ENCODE assay signal across 8 mouse cellular contexts in the genomic region with DNA sequence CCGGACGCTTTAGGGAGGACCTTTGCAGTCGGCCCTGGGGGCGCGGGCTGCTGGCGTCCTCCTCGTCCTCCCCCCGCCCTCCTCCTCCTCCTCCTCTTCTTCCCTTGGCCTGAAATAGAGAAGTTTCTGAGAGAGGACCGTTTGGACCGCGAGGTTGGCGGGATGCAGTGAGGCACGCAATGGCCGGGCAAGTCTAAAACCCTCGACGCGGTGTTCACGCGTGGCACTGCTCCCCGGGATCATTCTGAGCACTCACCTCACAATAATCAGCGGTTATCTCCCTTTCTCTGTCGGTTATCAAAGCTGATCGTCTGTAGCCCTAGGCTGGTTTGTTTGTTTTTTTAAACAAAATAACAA. TPM values are rescaled to one million over a fixed set of nuclear protein-coding genes. Genes with fewer than 3 reads are reported as not detected.
DNase-seq lines count a peak whose midpoint lies in the region; ATAC-seq lines count a peak whose summit lies in the region.

No protein-coding gene starts in this region.

- under 1% methylated on average over 23 of the region's 23 CpGs for WGBS in embryonic facial prominence, embryonic 13.5 days
- under 1% methylated on average over 23 of the region's 23 CpGs for WGBS in limb, embryonic 10.5 days
- under 1% methylated on average over 20 of the region's 23 CpGs for WGBS in neural tube, embryonic 14.5 days

- H3K9me3 ChIP-seq in embryonic facial prominence, embryonic 13.5 days, result no peaks in the 10 kb centered on the region
- no peaks in the 10 kb centered on the region for H3K9me3 ChIP-seq in limb, embryonic 10.5 days (replicated peaks)
- H3K9me3 ChIP-seq in neural tube, embryonic 14.5 days (ENCODE audit: control insufficient read depth, low read length), result no peaks in the 10 kb centered on the region

- H3K27ac ChIP-seq in embryonic facial prominence, embryonic 13.5 days, result peak overlapping the region; percentile 98
- H3K27ac ChIP-seq in limb, embryonic 10.5 days, result peak overlapping the region; percentile 99
- peak overlapping the region; percentile 99 for H3K27ac ChIP-seq in neural tube, embryonic 14.5 days (ENCODE audit: low read depth, low read length)

- H3K4me3 ChIP-seq in embryonic facial prominence, embryonic 13.5 days, result peak overlapping the region; percentile 99
- peak overlapping the region; percentile 85 for H3K4me3 ChIP-seq in limb, embryonic 10.5 days
- H3K4me3 ChIP-seq in neural tube, embryonic 14.5 days (ENCODE audit: low read depth, low read length), result peak overlapping the region; percentile 99

- H3K4me1 ChIP-seq in embryonic facial prominence, embryonic 13.5 days, result peaks cover 21% of the 10 kb centered on the region
- peaks cover 16% of the 10 kb centered on the region; the same call in 1 of the 2 replicates for H3K4me1 ChIP-seq in limb, embryonic 10.5 days
- H3K4me1 ChIP-seq in neural tube, embryonic 14.5 days (ENCODE audit: control insufficient read depth, insufficient read depth, low read length), result peaks cover 18% of the 10 kb centered on the region

- ATAC-seq in embryonic facial prominence, embryonic 13.5 days (ENCODE audit: insufficient number of reproducible peaks, insufficient read depth, low FRiP score, low TSS enrichment, low read depth), result peak; percentile 53; the same call in 1 of the 2 replicates
- ATAC-seq in neural tube, embryonic 14.5 days (ENCODE audit: low read depth), result peak; percentile 71

- no peaks in the 10 kb centered on the region for H3K27me3 ChIP-seq in embryonic facial prominence, embryonic 13.5 days
- H3K27me3 ChIP-seq in limb, embryonic 10.5 days (ENCODE audit: low read depth, poor library complexity, severe bottlenecking), result no peaks in the 10 kb centered on the region
- no peaks in the 10 kb centered on the region; the same call in 1 of the 2 replicates for H3K27me3 ChIP-seq in neural tube, embryonic 14.5 days (ENCODE audit: control insufficient read depth, insufficient read depth, low read length)

- H3K9ac ChIP-seq in embryonic facial prominence, embryonic 13.5 days, result peak overlapping the region; percentile 99
- peak overlapping the region; percentile 93 for H3K9ac ChIP-seq in neural tube, embryonic 14.5 days (replicated peaks; ENCODE audit: low read depth, low read length)

- DNase-seq in layer of hippocampus, adult 9-10 months (ENCODE audit: low spot score), result peak; percentile 16
- no peak for DNase-seq in layer of hippocampus, postnatal 36 days
- no peak for DNase-seq in limb, embryonic 10.5 days (ENCODE audit: low spot score)
- DNase-seq in cerebellum, adult 8-10 months, result no peak
- DNase-seq in spleen, postnatal 14 days (ENCODE audit: low spot score in 2 of 2), result no peak
- no peak for DNase-seq in layer of hippocampus, postnatal 14 days (ENCODE audit: low spot score in 2 of 2)

- H3K36me3 ChIP-seq in embryonic facial prominence, embryonic 13.5 days, result peaks cover 7% of the 10 kb centered on the region
- H3K36me3 ChIP-seq in limb, embryonic 10.5 days, result peaks cover 27% of the 10 kb centered on the region
- H3K36me3 ChIP-seq in neural tube, embryonic 14.5 days (ENCODE audit: control insufficient read depth, insufficient read depth, low read length), result no peaks in the 10 kb centered on the region

- peak overlapping the region; percentile 92 for H3K4me2 ChIP-seq in embryonic facial prominence, embryonic 13.5 days
- peak overlapping the region; percentile 63 for H3K4me2 ChIP-seq in neural tube, embryonic 14.5 days (ENCODE audit: low read depth, low read length)

RNA-seq across cellular contexts. Expression of gene Ppp4r3a, which starts 0.3 kb away (rescaled TPM):
- 10 to 100 TPM; 41.1 to 45.3 TPM for total RNA-seq in layer of hippocampus, postnatal 36 days (2021)
- 42.5 and 44.3 TPM in 2 replicates for polyA plus RNA-seq in embryonic facial prominence, embryonic 13.5 days (2015; fragmentation: Nextera tagmentation; extraction: Ambion mirVana)
- polyA plus RNA-seq in limb, embryonic 10.5 days (2016; fragmentation: Nextera tagmentation; extraction: Ambion mirVana), result 59.1 and 63.1 TPM in 2 replicates
- polyA plus RNA-seq in neural tube, embryonic 14.5 days (2014; fragmentation: Nextera tagmentation; extraction: Ambion mirVana), result 27.7 and 32.0 TPM in 2 replicates
- total RNA-seq in layer of hippocampus, postnatal 14 days (2021), result 10 to 100 TPM; 43.2 to 43.4 TPM

RNA-seq across cellular contexts. Expression of gene Ccdc88c, which starts 55.0 kb away (rescaled TPM):
- total RNA-seq in layer of hippocampus, postnatal 36 days (2021), result 10 to 100 TPM; 29.4 to 32.6 TPM
- polyA plus RNA-seq in embryonic facial prominence, embryonic 13.5 days (2015; fragmentation: Nextera tagmentation; extraction: Ambion mirVana), result 4.5 and 5.5 TPM in 2 replicates
- polyA plus RNA-seq in limb, embryonic 10.5 days (2016; fragmentation: Nextera tagmentation; extraction: Ambion mirVana), result 4.9 and 5.1 TPM in 2 replicates
- polyA plus RNA-seq in neural tube, embryonic 14.5 days (2014; fragmentation: Nextera tagmentation; extraction: Ambion mirVana), result 13.6 and 14.6 TPM in 2 replicates
- 10 to 100 TPM; 33.5 to 38.3 TPM for total RNA-seq in layer of hippocampus, postnatal 14 days (2021)
